Mouse (Mus musculus) kidney, adult 9 months (tissue): Measurements from ENCODE around the gene Naa15.

Experiments
- DNase-seq: peaks from one replicate; pipeline ENCODE4 v3.0.0; 2022

Gene Naa15

DNA sequence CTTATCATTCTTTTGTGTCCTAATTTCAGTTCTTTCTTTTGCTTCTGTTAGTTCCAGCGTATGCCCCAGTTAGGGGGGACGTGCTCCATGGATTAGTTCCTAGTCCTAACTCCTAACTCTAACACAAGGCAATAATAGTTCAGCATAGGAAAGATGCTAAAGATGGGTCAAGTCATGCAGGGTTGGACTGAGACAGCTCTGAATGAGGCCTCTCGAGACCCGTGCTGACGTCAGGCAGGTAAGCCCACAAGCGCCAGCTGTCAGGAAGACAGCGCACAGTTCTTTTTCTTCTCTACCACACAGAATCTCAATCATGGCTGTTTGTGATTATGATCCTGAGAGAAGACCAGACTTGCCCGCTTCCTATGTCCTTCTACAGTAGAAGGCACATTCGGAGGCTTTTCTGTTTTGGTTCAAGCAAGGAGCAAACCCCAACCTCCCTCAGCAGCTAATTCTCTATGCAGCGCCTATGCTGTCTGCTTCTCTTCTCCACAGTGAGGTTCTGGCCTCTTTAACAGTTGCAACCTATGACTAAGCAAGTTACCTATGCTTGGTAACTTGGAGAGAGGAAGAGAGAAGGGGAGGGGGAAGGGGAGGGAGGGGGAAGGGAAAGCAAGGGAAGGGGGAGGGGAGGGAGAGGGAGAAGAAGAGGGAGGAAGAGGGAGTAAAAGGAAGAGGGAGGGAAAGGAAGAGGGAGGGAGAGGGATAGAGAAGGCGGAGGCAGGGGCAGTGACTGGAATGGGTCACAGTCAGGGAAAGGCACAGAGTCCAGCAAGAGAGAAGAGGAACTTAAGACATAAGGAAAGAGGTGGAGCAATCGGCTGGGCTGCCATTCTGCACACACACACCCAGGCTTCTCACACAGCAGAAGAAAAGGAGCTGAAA, 103.2 kb downstream of the Naa15 start:
- DNase-seq, result no peak

DNA sequence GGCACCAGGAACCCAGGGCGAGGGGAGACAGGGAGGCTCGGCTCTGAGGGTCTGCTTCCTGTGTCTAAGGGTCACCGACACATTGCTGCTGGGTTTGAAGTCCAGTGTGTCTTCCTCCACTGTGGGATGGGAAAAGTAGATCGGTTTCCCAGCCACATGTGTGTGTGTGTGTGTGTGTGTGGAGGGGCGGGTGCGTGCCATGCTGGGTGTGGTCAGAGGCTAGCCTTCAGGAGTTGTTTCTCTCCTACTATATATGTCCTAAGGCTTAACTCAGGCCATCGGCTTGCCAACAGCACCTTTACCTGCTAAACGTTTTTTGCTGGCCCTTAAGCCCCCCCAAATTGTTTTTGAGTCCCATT, 103.8 kb downstream of the Naa15 start:
- no peak for DNase-seq

DNA sequence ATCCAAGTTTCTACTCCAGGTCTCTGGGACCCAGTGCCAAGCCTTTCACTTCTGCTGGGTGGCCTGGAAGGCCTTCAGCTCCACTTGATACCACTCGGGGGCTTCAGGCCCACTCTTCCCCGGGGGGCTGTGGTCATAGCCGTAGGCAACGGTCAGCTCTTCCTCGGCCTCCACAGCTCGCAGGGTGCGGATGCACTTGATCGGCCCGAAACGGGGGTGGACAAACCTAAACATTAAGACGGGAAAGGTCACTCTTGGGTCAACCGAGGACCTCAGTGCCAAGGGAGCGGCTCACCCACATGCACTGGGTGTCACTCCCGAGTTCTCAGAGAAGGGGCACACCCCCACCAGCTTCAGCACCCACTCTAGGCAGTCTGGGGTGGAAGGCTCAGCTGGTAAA, 106.3 kb downstream of the Naa15 start:
- no peak for DNase-seq

DNA sequence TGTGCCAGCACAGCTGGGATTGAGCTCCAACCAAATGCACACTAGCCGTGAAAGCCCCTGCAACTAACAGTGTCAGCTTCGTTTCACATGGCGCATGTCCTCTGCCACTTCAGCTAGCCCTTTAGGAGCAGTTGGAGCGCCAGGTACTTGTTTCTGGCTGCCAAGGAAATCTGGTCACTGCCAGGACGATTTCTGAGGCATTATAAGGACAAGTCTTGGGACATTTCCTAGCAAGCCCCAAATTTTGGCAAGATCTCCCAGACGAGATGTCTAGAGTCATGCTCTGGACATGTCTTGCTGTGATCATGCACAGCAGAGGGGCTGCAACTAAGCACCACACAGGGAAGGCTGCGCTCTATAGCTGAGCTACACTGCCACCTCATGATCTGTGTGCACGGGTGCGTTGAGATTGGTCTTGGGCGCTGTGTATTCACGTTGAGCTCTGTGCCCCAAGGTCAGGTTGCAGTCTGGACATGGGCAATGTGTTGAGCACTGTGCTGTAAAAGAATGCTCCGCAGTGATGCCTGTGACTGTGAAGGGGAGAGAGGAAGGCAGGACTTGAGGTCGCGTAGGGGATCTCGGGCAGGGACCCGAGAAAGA, 110.3 kb downstream of the Naa15 start:
- DNase-seq, result no peak
